Mouse (Mus musculus): ENCODE measurements at regions not wholly inside any gene's neighbourhood (a gene's known extent, or its start where the extent isn't known, plus 50 kb on each side); places are given as distances from the start of the nearest gene placed in this dataset.

DNA sequence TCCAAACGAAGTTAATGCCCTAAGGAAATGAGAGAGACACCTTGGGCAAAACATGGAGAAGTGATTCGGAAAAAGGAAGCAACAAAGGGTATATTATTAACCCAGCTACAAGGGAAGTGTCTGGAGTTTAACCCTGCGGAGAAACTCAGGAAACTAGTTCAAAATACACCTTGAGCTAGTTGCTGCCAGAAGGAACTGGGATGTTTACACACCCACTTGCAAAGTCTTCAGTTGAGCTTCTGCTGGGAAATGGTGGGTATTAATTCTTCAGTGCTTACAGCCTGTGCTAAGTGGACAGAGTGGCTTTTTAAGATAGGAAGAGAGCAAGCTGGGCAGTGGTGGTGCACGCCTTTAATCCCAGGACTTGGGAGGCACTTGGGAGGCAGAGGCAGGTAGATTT, 132.7 kb downstream of the Uck2 start:
- TF ChIP-seq MEF2A (IDR thresholded peaks at IDR 0.05; ENCODE audit: extremely low read depth, insufficient replicate concordance, low read depth, low read length, poor library complexity, severe bottlenecking) (no peak), EP300 (IDR thresholded peaks at IDR 0.05; ENCODE audit: low read depth in 1 of 2, low read length in 2 of 2) (no peak), TCF12 (IDR thresholded peaks at IDR 0.05; ENCODE audit: low read depth, low read length) (no peak), MAZ (IDR thresholded peaks at IDR 0.05; ENCODE audit: low read depth, low read length) (no peak), GABPA (IDR thresholded peaks at IDR 0.05; ENCODE audit: low read depth, low read length) (no peak), RCOR1 (IDR thresholded peaks at IDR 0.05; ENCODE audit: low read depth, low read length) (no peak)
- no peaks in the 10 kb centered on the region for H3K79me2 ChIP-seq (ENCODE audit: control insufficient read depth, insufficient read depth, low read length, poor library complexity)
- DNase-seq (ENCODE audit: low read depth, low spot score) = no peak
- H3K27me3 ChIP-seq (ENCODE audit: control insufficient read depth in 1 of 2, insufficient read depth in 2 of 2, low read length in 2 of 2) = no peaks in the 10 kb centered on the region
- no peaks in the 10 kb centered on the region for H3K9me3 ChIP-seq (replicated peaks; ENCODE audit: insufficient read depth, low read length)
- no peak overlapping the region for H3K9ac ChIP-seq (ENCODE audit: control insufficient read depth, low read depth, low read length, poor library complexity, severe bottlenecking)
- no peaks in the 10 kb centered on the region for H3K36me3 ChIP-seq (ENCODE audit: control insufficient read depth in 1 of 2, insufficient read depth in 2 of 2, low read length in 2 of 2)
- H3K4me3 ChIP-seq (ENCODE audit: control insufficient read depth in 1 of 2, insufficient read depth in 1 of 2, low read depth in 2 of 2, low read length in 2 of 2) = no peak overlapping the region
- H3K4me1 ChIP-seq (ENCODE audit: control insufficient read depth in 1 of 2, insufficient read depth in 2 of 2, low read length in 2 of 2) = no peaks in the 10 kb centered on the region
- no peak overlapping the region for H3K27ac ChIP-seq (ENCODE audit: control insufficient read depth, low read depth, low read length)

DNA sequence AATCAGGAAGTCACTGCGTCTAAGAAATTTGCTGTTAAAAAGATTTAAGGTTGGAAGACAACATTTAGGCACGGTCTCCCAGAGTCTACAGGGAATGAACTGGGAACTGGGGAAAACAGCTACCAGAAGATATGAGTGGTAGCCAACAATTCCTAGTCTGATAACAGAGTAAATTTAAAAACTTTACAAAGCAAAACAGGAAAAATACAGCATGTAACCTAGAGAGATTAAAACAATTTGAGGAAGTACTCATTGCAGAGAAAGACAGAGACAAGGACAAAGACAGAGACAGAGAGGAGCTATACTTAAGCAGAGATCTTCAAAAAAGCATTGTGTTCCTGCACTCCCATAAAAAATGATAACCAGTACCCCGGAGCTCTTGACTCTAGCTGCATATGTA, 140.8 kb downstream of the Uck2 start:
- TF ChIP-seq ETS1 (IDR thresholded peaks at IDR 0.05; ENCODE audit: low read depth, low read length) (0 out of 2 replicates have a peak, but pooled peaks have one; percentile 13), NELFE (IDR thresholded peaks at IDR 0.05; ENCODE audit: low read depth, low read length) (no peak), RCOR1 (IDR thresholded peaks at IDR 0.05; ENCODE audit: low read depth, low read length) (no peak), CHD2 (IDR thresholded peaks at IDR 0.05; ENCODE audit: low read length) (no peak), EP300 (IDR thresholded peaks at IDR 0.05; ENCODE audit: low read depth in 1 of 2, low read length in 2 of 2) (peak; percentile 47 to 54; a peak in 3 of 4 replicates), TCF12 (IDR thresholded peaks at IDR 0.05; ENCODE audit: low read depth, low read length) (peak; percentile 51; the same call in 1 of the 2 replicates), ELF1 (IDR thresholded peaks at IDR 0.05; ENCODE audit: low read depth, low read length) (0 out of 2 replicates have a peak, but pooled peaks have one; percentile 19), GATA1 (IDR thresholded peaks at IDR 0.05; ENCODE audit: low read depth, low read length) (peak; percentile 52)
- Histone ChIP-seq H3K4me3 (ENCODE audit: control insufficient read depth in 1 of 2, insufficient read depth in 1 of 2, low read depth in 2 of 2, low read length in 2 of 2) (peak overlapping the region in 1 of 2 experiments; percentile 37; a peak in 1 of 4 replicates), H3K36me3 (ENCODE audit: control insufficient read depth in 1 of 2, insufficient read depth in 2 of 2, low read length in 2 of 2) (peaks cover 0 to 2% of the 10 kb centered on the region in 2 experiments; a peak in 1 of 4 replicates), H3K27me3 (ENCODE audit: control insufficient read depth in 1 of 2, insufficient read depth in 2 of 2, low read length in 2 of 2) (no peaks in the 10 kb centered on the region), H3K9me3 (replicated peaks; ENCODE audit: insufficient read depth, low read length) (no peaks in the 10 kb centered on the region), H3K27ac (ENCODE audit: control insufficient read depth, low read depth, low read length) (peak overlapping the region; percentile 39), H3K79me2 (ENCODE audit: control insufficient read depth, insufficient read depth, low read length, poor library complexity) (no peaks in the 10 kb centered on the region), H3K9ac (ENCODE audit: control insufficient read depth, low read depth, low read length, poor library complexity, severe bottlenecking) (no peak overlapping the region), H3K4me1 (ENCODE audit: control insufficient read depth in 1 of 2, insufficient read depth in 2 of 2, low read length in 2 of 2) (peaks cover 0 to 2% of the 10 kb centered on the region in 2 experiments; a peak in 2 of 4 replicates)
- peak; percentile 62 for DNase-seq (ENCODE audit: low read depth, low spot score)

DNA sequence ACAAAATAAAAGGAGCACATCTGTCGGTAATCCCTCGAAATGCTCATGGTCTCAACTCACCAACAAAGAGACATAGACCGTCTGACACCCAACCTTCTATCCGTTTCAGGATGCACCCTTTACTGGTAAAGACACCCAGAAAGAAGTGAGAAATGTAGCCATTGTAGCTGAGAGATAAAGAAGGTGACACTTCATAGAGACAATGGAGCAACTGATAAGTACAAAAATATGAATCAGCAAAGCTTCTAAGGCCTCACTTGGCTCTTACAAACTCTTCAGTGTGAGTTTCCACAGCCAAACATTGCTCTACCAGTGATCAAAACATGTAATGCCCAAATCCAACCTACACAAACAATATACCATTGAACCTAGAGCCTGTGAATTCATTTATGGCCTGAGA, 141.3 kb downstream of the Uck2 start:
- Histone ChIP-seq H3K9ac (ENCODE audit: control insufficient read depth, low read depth, low read length, poor library complexity, severe bottlenecking) (no peak overlapping the region), H3K36me3 (ENCODE audit: control insufficient read depth in 1 of 2, insufficient read depth in 2 of 2, low read length in 2 of 2) (peaks cover 0 to 2% of the 10 kb centered on the region in 2 experiments; a peak in 1 of 4 replicates), H3K27me3 (ENCODE audit: control insufficient read depth in 1 of 2, insufficient read depth in 2 of 2, low read length in 2 of 2) (no peaks in the 10 kb centered on the region), H3K4me1 (ENCODE audit: control insufficient read depth in 1 of 2, insufficient read depth in 2 of 2, low read length in 2 of 2) (peaks cover 0 to 2% of the 10 kb centered on the region in 2 experiments; a peak in 2 of 4 replicates), H3K79me2 (ENCODE audit: control insufficient read depth, insufficient read depth, low read length, poor library complexity) (no peaks in the 10 kb centered on the region), H3K9me3 (replicated peaks; ENCODE audit: insufficient read depth, low read length) (no peaks in the 10 kb centered on the region), H3K27ac (ENCODE audit: control insufficient read depth, low read depth, low read length) (peak overlapping the region; percentile 47), H3K4me3 (ENCODE audit: control insufficient read depth in 1 of 2, insufficient read depth in 1 of 2, low read depth in 2 of 2, low read length in 2 of 2) (peak overlapping the region in 1 of 2 experiments; percentile 37; a peak in 1 of 4 replicates)
- DNase-seq (ENCODE audit: low read depth, low spot score) = peak; percentile 68
- TF ChIP-seq POLR2AphosphoS2 (IDR thresholded peaks at IDR 0.05; ENCODE audit: low read length) (no peak), MAZ (IDR thresholded peaks at IDR 0.05; ENCODE audit: low read depth, low read length) (no peak), EP300 (IDR thresholded peaks at IDR 0.05; ENCODE audit: low read depth in 1 of 2, low read length in 2 of 2) (peak; percentile 70 to 71), GATA1 (IDR thresholded peaks at IDR 0.05; ENCODE audit: low read depth, low read length) (peak; percentile 81), TCF12 (IDR thresholded peaks at IDR 0.05; ENCODE audit: low read depth, low read length) (peak; percentile 69), CTCF (IDR thresholded peaks at IDR 0.05 in 2 of 3, conservative IDR thresholded peaks at IDR 0.05 in 1 of 3; ENCODE audit: control insufficient read depth in 1 of 3, insufficient read depth in 1 of 3, low read depth in 2 of 3, low read length in 3 of 3, poor library complexity in 1 of 3, severe bottlenecking in 1 of 3) (no peak)
